Mouse (Mus musculus) c-Kit-negative CD71-positive TER-119-positive erythroid progenitor cells, embryonic 14.5 days (primary cell): ENCODE results near the gene Lpin2.

Source experiments
- DNase-seq: peaks from one replicate; pipeline ENCODE4 v3.0.0-alpha.2; 2013; ENCODE audit warnings: low read depth, low spot score

The Lpin2 gene

GRCm38 (mm10) chr17:71294570-71294969, 112.2 kb downstream of the Lpin2 start:
- DNase-seq, result no peak
